Mouse (Mus musculus): Measurements from ENCODE around the gene Ciapin1. TPM values are rescaled to one million over a fixed set of nuclear protein-coding genes. Genes with fewer than 3 reads are reported as not detected.

Gene Ciapin1
- polyA plus RNA-seq, 1 experiment from 2014 or later = 151 TPM

- peak overlapping the region; percentile 21; the same call in 1 of the 2 replicates for H3K27ac ChIP-seq
- peak overlapping the region; percentile 22 for H3K4me2 ChIP-seq (replicated peaks)
- no peaks in the 10 kb centered on the region for H3K9me3 ChIP-seq (ENCODE audit: control insufficient read depth, low read length)
- H3K4me3 ChIP-seq (replicated peaks; ENCODE audit: low read length) = no peak overlapping the region
- 22% methylated on average over 3 of the region's 3 CpGs for WGBS
- no peak overlapping the region for H3K9ac ChIP-seq
- ATAC-seq (ENCODE audit: low FRiP score) (no peak), DNase-seq (ENCODE audit: low spot score) (no peak)
- H3K36me3 ChIP-seq (replicated peaks; ENCODE audit: control insufficient read depth, insufficient read depth) = peaks cover 2% of the 10 kb centered on the region
- peaks cover 46% of the 10 kb centered on the region for H3K4me1 ChIP-seq (replicated peaks; ENCODE audit: control insufficient read depth, insufficient read depth, low read length)
- H3K27me3 ChIP-seq (ENCODE audit: control insufficient read depth, insufficient read depth, low read length) = peaks cover 15% of the 10 kb centered on the region
Measured at GRCm38 (mm10) chr8:94872156-94872555, 34.0 kb upstream of the Ciapin1 start.

GRCm38 (mm10) chr8:94871108-94871894 lies 33.1 kb upstream of the Ciapin1 start:
- H3K27ac ChIP-seq = peak overlapping the region; percentile 78
- DNase-seq (ENCODE audit: low spot score) (peak; percentile 82), ATAC-seq (ENCODE audit: low FRiP score) (peak; percentile 84)
- H3K4me3 ChIP-seq (replicated peaks; ENCODE audit: low read length) = peak overlapping the region; percentile 55
- H3K4me2 ChIP-seq (replicated peaks) = peak overlapping the region; percentile 78
- 7% methylated on average over 7 of the region's 7 CpGs for WGBS
- H3K9me3 ChIP-seq (ENCODE audit: control insufficient read depth, low read length) = no peaks in the 10 kb centered on the region
- peaks cover 15% of the 10 kb centered on the region for H3K27me3 ChIP-seq (ENCODE audit: control insufficient read depth, insufficient read depth, low read length)
- H3K36me3 ChIP-seq (replicated peaks; ENCODE audit: control insufficient read depth, insufficient read depth) = peaks cover 11% of the 10 kb centered on the region
- H3K4me1 ChIP-seq (replicated peaks; ENCODE audit: control insufficient read depth, insufficient read depth, low read length) = peaks cover 44% of the 10 kb centered on the region
- peak overlapping the region; percentile 79 for H3K9ac ChIP-seq

- ATAC-seq (ENCODE audit: low FRiP score) (peak; percentile 50), DNase-seq (ENCODE audit: low spot score) (peak; percentile 62)
- peak overlapping the region; percentile 78 for H3K27ac ChIP-seq
- H3K36me3 ChIP-seq (replicated peaks; ENCODE audit: control insufficient read depth, insufficient read depth) = peaks cover 18% of the 10 kb centered on the region
- H3K4me2 ChIP-seq (replicated peaks) = peak overlapping the region; percentile 78
- 2% methylated on average over 22 of the region's 22 CpGs for WGBS
- peaks cover 15% of the 10 kb centered on the region for H3K27me3 ChIP-seq (ENCODE audit: control insufficient read depth, insufficient read depth, low read length)
- no peaks in the 10 kb centered on the region for H3K9me3 ChIP-seq (ENCODE audit: control insufficient read depth, low read length)
- H3K4me1 ChIP-seq (replicated peaks; ENCODE audit: control insufficient read depth, insufficient read depth, low read length) = peaks cover 42% of the 10 kb centered on the region
- peak overlapping the region; percentile 55 for H3K4me3 ChIP-seq (replicated peaks; ENCODE audit: low read length)
- peak overlapping the region; percentile 79 for H3K9ac ChIP-seq
Measured at GRCm38 (mm10) chr8:94870474-94871107, 32.4 kb upstream of the Ciapin1 start.

GRCm38 (mm10) chr8:94870003-94870402 lies 31.8 kb upstream of the Ciapin1 start:
- H3K27me3 ChIP-seq (ENCODE audit: control insufficient read depth, insufficient read depth, low read length) = peaks cover 12% of the 10 kb centered on the region
- ATAC-seq (ENCODE audit: low FRiP score) = no peak
- H3K9me3 ChIP-seq (ENCODE audit: control insufficient read depth, low read length) = no peaks in the 10 kb centered on the region
- H3K4me1 ChIP-seq (replicated peaks; ENCODE audit: control insufficient read depth, insufficient read depth, low read length) = peaks cover 37% of the 10 kb centered on the region
- peak overlapping the region; percentile 79 for H3K9ac ChIP-seq
- peak overlapping the region; percentile 55 for H3K4me3 ChIP-seq (replicated peaks; ENCODE audit: low read length)
- peaks cover 24% of the 10 kb centered on the region for H3K36me3 ChIP-seq (replicated peaks; ENCODE audit: control insufficient read depth, insufficient read depth)
- no peak for DNase-seq (ENCODE audit: low spot score)
- peak overlapping the region; percentile 78 for H3K27ac ChIP-seq
- peak overlapping the region; percentile 78 for H3K4me2 ChIP-seq (replicated peaks)
- 17% methylated on average over 4 of the region's 4 CpGs for WGBS

- Histone ChIP-seq H3K9ac (peak overlapping the region; percentile 79), H3K9me3 (ENCODE audit: control insufficient read depth, low read length) (no peaks in the 10 kb centered on the region), H3K27me3 (ENCODE audit: control insufficient read depth, insufficient read depth, low read length) (peaks cover 4% of the 10 kb centered on the region), H3K4me2 (replicated peaks) (peak overlapping the region; percentile 78), H3K4me3 (replicated peaks; ENCODE audit: low read length) (peak overlapping the region; percentile 55), H3K36me3 (replicated peaks; ENCODE audit: control insufficient read depth, insufficient read depth) (peaks cover 32% of the 10 kb centered on the region), H3K27ac (no peak overlapping the region), H3K4me1 (replicated peaks; ENCODE audit: control insufficient read depth, insufficient read depth, low read length) (peaks cover 36% of the 10 kb centered on the region)
- WGBS = 65% methylated on average over 6 of the region's 7 CpGs
- DNase-seq (ENCODE audit: low spot score) = no peak
- no peak for ATAC-seq (ENCODE audit: low FRiP score)
Measured at GRCm38 (mm10) chr8:94869146-94869545, 31.0 kb upstream of the Ciapin1 start.

- DNase-seq (ENCODE audit: low spot score) = no peak
- H3K4me1 ChIP-seq (replicated peaks; ENCODE audit: control insufficient read depth, insufficient read depth, low read length) = peaks cover 29% of the 10 kb centered on the region
- WGBS = 90% methylated on average over 9 of the region's 9 CpGs
Measured at GRCm38 (mm10) chr8:94866921-94867320, 28.8 kb upstream of the Ciapin1 start.

GRCm38 (mm10) chr8:94865292-94865691 lies 27.1 kb upstream of the Ciapin1 start:
- H3K27ac ChIP-seq = no peak overlapping the region
- H3K4me3 ChIP-seq (replicated peaks; ENCODE audit: low read length) = no peak overlapping the region
- H3K9me3 ChIP-seq (ENCODE audit: control insufficient read depth, low read length) = no peaks in the 10 kb centered on the region
- H3K27me3 ChIP-seq (ENCODE audit: control insufficient read depth, insufficient read depth, low read length) = no peaks in the 10 kb centered on the region
- no peak overlapping the region for H3K9ac ChIP-seq
- no peak for DNase-seq (ENCODE audit: low spot score)
- WGBS = 79% methylated on average over 10 of the region's 10 CpGs
- H3K36me3 ChIP-seq (replicated peaks; ENCODE audit: control insufficient read depth, insufficient read depth) = peaks cover 70% of the 10 kb centered on the region
- peaks cover 21% of the 10 kb centered on the region for H3K4me1 ChIP-seq (replicated peaks; ENCODE audit: control insufficient read depth, insufficient read depth, low read length)
- no peak overlapping the region for H3K4me2 ChIP-seq (replicated peaks)
- no peak for ATAC-seq (ENCODE audit: low FRiP score)

More at GRCm38 (mm10) chr8:94866921-94867320, 28.8 kb upstream of the Ciapin1 start:
- H3K4me3 ChIP-seq (replicated peaks; ENCODE audit: low read length) = no peak overlapping the region
- H3K27me3 ChIP-seq (ENCODE audit: control insufficient read depth, insufficient read depth, low read length) = no peaks in the 10 kb centered on the region
- peaks cover 53% of the 10 kb centered on the region for H3K36me3 ChIP-seq (replicated peaks; ENCODE audit: control insufficient read depth, insufficient read depth)
- no peak overlapping the region for H3K9ac ChIP-seq
- no peak overlapping the region for H3K27ac ChIP-seq
- no peak for ATAC-seq (ENCODE audit: low FRiP score)
- H3K9me3 ChIP-seq (ENCODE audit: control insufficient read depth, low read length) = no peaks in the 10 kb centered on the region
- H3K4me2 ChIP-seq (replicated peaks) = no peak overlapping the region

GRCm38 (mm10) chr8:94863897-94864673 lies 25.9 kb upstream of the Ciapin1 start:
- ATAC-seq (ENCODE audit: low FRiP score) = no peak
- no peak overlapping the region for H3K4me2 ChIP-seq (replicated peaks)
- no peak overlapping the region for H3K9ac ChIP-seq
- no peaks in the 10 kb centered on the region for H3K9me3 ChIP-seq (ENCODE audit: control insufficient read depth, low read length)
- no peak overlapping the region for H3K4me3 ChIP-seq (replicated peaks; ENCODE audit: low read length)
- H3K4me1 ChIP-seq (replicated peaks; ENCODE audit: control insufficient read depth, insufficient read depth, low read length) = peaks cover 14% of the 10 kb centered on the region
- peaks cover 73% of the 10 kb centered on the region for H3K36me3 ChIP-seq (replicated peaks; ENCODE audit: control insufficient read depth, insufficient read depth)
- H3K27me3 ChIP-seq (ENCODE audit: control insufficient read depth, insufficient read depth, low read length) = no peaks in the 10 kb centered on the region
- no peak for DNase-seq (ENCODE audit: low spot score)
- WGBS = 79% methylated on average over 10 of the region's 10 CpGs
- H3K27ac ChIP-seq = no peak overlapping the region
